Mouse (Mus musculus): Measurements from ENCODE around the gene Nudt16l1. TPM values are rescaled to one million over a fixed set of nuclear protein-coding genes. Genes with fewer than 3 reads are reported as not detected.

The Nudt16l1 gene
- polyA plus RNA-seq, 1 experiment = 37.8 TPM

GRCm38 (mm10) chr16:4963797-4964709 is 25.5 kb downstream of the Nudt16l1 start, which contains the start of gene Anks3:
TSS of gene Anks3 (minus strand) at chr16:4964205.
- Histone ChIP-seq H3K27me3 (ENCODE audit: control insufficient read depth, insufficient read depth, low read length, poor library complexity, severe bottlenecking) (no peaks in the 10 kb centered on the region), H3K9ac (ENCODE audit: low read depth, poor library complexity, severe bottlenecking) (peak within 1 kb of the TSS; percentile 45), H3K4me3 (ENCODE audit: low read depth, low read length) (peak within 1 kb of the TSS; percentile 63), H3K9me3 (replicated peaks; ENCODE audit: control insufficient read depth, insufficient read depth, low read length, poor library complexity, severe bottlenecking) (no peaks in the 10 kb centered on the region), H3K4me1 (ENCODE audit: control insufficient read depth, insufficient read depth, low read length) (no peaks in the 10 kb centered on the region), H3K27ac (ENCODE audit: insufficient read depth, low read length) (no peak within 1 kb of the TSS), H3K36me3 (ENCODE audit: control insufficient read depth, insufficient read depth, low read length, poor library complexity, severe bottlenecking) (no peaks in the 10 kb centered on the region)
- TF ChIP-seq POLR2A (IDR thresholded peaks at IDR 0.05; ENCODE audit: insufficient read depth, low read length) (no peak), EP300 (IDR thresholded peaks at IDR 0.05; ENCODE audit: insufficient read depth, low read depth, low read length) (no peak), CTCF (IDR thresholded peaks at IDR 0.05; ENCODE audit: low read depth, low read length) (no peak)

- H3K9ac ChIP-seq (ENCODE audit: low read depth, poor library complexity, severe bottlenecking) = peak overlapping the region; percentile 45
- no peaks in the 10 kb centered on the region for H3K27me3 ChIP-seq (ENCODE audit: control insufficient read depth, insufficient read depth, low read length, poor library complexity, severe bottlenecking)
- H3K27ac ChIP-seq (ENCODE audit: insufficient read depth, low read length) = no peak overlapping the region
- peak overlapping the region; percentile 63 for H3K4me3 ChIP-seq (ENCODE audit: low read depth, low read length)
- no peak for TF ChIP-seq CTCF (IDR thresholded peaks at IDR 0.05; ENCODE audit: low read depth, low read length)
- TF ChIP-seq POLR2A (IDR thresholded peaks at IDR 0.05; ENCODE audit: insufficient read depth, low read length) = no peak
- no peak for TF ChIP-seq EP300 (IDR thresholded peaks at IDR 0.05; ENCODE audit: insufficient read depth, low read depth, low read length)
- H3K9me3 ChIP-seq (replicated peaks; ENCODE audit: control insufficient read depth, insufficient read depth, low read length, poor library complexity, severe bottlenecking) = no peaks in the 10 kb centered on the region
- no peaks in the 10 kb centered on the region for H3K36me3 ChIP-seq (ENCODE audit: control insufficient read depth, insufficient read depth, low read length, poor library complexity, severe bottlenecking)
- H3K4me1 ChIP-seq (ENCODE audit: control insufficient read depth, insufficient read depth, low read length) = no peaks in the 10 kb centered on the region
Observed at GRCm38 (mm10) chr16:4964731-4965391, 26.3 kb downstream of the Nudt16l1 start.

GRCm38 (mm10) chr16:4965392-4966129 is 27.0 kb downstream of the Nudt16l1 start:
- Histone ChIP-seq H3K27ac (ENCODE audit: insufficient read depth, low read length) (no peak overlapping the region), H3K9me3 (replicated peaks; ENCODE audit: control insufficient read depth, insufficient read depth, low read length, poor library complexity, severe bottlenecking) (no peaks in the 10 kb centered on the region), H3K4me1 (ENCODE audit: control insufficient read depth, insufficient read depth, low read length) (no peaks in the 10 kb centered on the region), H3K4me3 (ENCODE audit: low read depth, low read length) (no peak overlapping the region), H3K27me3 (ENCODE audit: control insufficient read depth, insufficient read depth, low read length, poor library complexity, severe bottlenecking) (no peaks in the 10 kb centered on the region), H3K9ac (ENCODE audit: low read depth, poor library complexity, severe bottlenecking) (no peak overlapping the region), H3K36me3 (ENCODE audit: control insufficient read depth, insufficient read depth, low read length, poor library complexity, severe bottlenecking) (no peaks in the 10 kb centered on the region)
- TF ChIP-seq EP300 (IDR thresholded peaks at IDR 0.05; ENCODE audit: insufficient read depth, low read depth, low read length) (no peak), POLR2A (IDR thresholded peaks at IDR 0.05; ENCODE audit: insufficient read depth, low read length) (no peak), CTCF (IDR thresholded peaks at IDR 0.05; ENCODE audit: low read depth, low read length) (no peak)

GRCm38 (mm10) chr16:4968426-4968825 is 29.9 kb downstream of the Nudt16l1 start:
- Histone ChIP-seq H3K4me3 (ENCODE audit: low read depth, low read length) (no peak overlapping the region), H3K36me3 (ENCODE audit: control insufficient read depth, insufficient read depth, low read length, poor library complexity, severe bottlenecking) (no peaks in the 10 kb centered on the region), H3K9ac (ENCODE audit: low read depth, poor library complexity, severe bottlenecking) (no peak overlapping the region), H3K4me1 (ENCODE audit: control insufficient read depth, insufficient read depth, low read length) (no peaks in the 10 kb centered on the region), H3K9me3 (replicated peaks; ENCODE audit: control insufficient read depth, insufficient read depth, low read length, poor library complexity, severe bottlenecking) (no peaks in the 10 kb centered on the region), H3K27me3 (ENCODE audit: control insufficient read depth, insufficient read depth, low read length, poor library complexity, severe bottlenecking) (no peaks in the 10 kb centered on the region), H3K27ac (ENCODE audit: insufficient read depth, low read length) (no peak overlapping the region)
- TF ChIP-seq POLR2A (IDR thresholded peaks at IDR 0.05; ENCODE audit: insufficient read depth, low read length) (no peak), CTCF (IDR thresholded peaks at IDR 0.05; ENCODE audit: low read depth, low read length) (no peak), EP300 (IDR thresholded peaks at IDR 0.05; ENCODE audit: insufficient read depth, low read depth, low read length) (no peak)

GRCm38 (mm10) chr16:4969055-4969843 is 30.7 kb downstream of the Nudt16l1 start:
- Histone ChIP-seq H3K4me3 (ENCODE audit: low read depth, low read length) (no peak overlapping the region), H3K27ac (ENCODE audit: insufficient read depth, low read length) (no peak overlapping the region), H3K4me1 (ENCODE audit: control insufficient read depth, insufficient read depth, low read length) (no peaks in the 10 kb centered on the region), H3K9me3 (replicated peaks; ENCODE audit: control insufficient read depth, insufficient read depth, low read length, poor library complexity, severe bottlenecking) (no peaks in the 10 kb centered on the region), H3K27me3 (ENCODE audit: control insufficient read depth, insufficient read depth, low read length, poor library complexity, severe bottlenecking) (no peaks in the 10 kb centered on the region), H3K36me3 (ENCODE audit: control insufficient read depth, insufficient read depth, low read length, poor library complexity, severe bottlenecking) (no peaks in the 10 kb centered on the region), H3K9ac (ENCODE audit: low read depth, poor library complexity, severe bottlenecking) (no peak overlapping the region)
- TF ChIP-seq POLR2A (IDR thresholded peaks at IDR 0.05; ENCODE audit: insufficient read depth, low read length) = no peak
- TF ChIP-seq CTCF (IDR thresholded peaks at IDR 0.05; ENCODE audit: low read depth, low read length) = no peak
- no peak for TF ChIP-seq EP300 (IDR thresholded peaks at IDR 0.05; ENCODE audit: insufficient read depth, low read depth, low read length)

Data from ES-Bruce4 (cell line).